Mouse (Mus musculus): ENCODE results near the gene Adap2. TPM values are rescaled to one million over a fixed set of nuclear protein-coding genes. Genes with fewer than 3 reads are reported as not detected.

Gene Adap2
- 2.7 and 3.3 TPM in 2 replicates for polyA plus RNA-seq (2015; fragmentation: Nextera tagmentation; extraction: Ambion mirVana)

- peak; percentile 57; the same call in 1 of the 2 replicates for ATAC-seq (replicated peaks)
- peaks cover 36% of the 10 kb centered on the region for H3K27me3 ChIP-seq
- under 1% methylated on average over 46 of the region's 47 CpGs for WGBS
Measured at GRCm38 (mm10) chr11:80153857-80154495, at the start of gene Adap2. Gene Adap2 (plus strand): TSS chr11:80154105.

GRCm38 (mm10) chr11:80104407-80104806, 49.5 kb upstream of the Adap2 start:
- ATAC-seq (replicated peaks) = no peak
- Histone ChIP-seq H3K9ac (replicated peaks) (no peak overlapping the region), H3K4me1 (no peaks in the 10 kb centered on the region), H3K9me3 (no peaks in the 10 kb centered on the region), H3K4me3 (no peak overlapping the region), H3K27ac (replicated peaks) (no peak overlapping the region), H3K4me2 (replicated peaks) (no peak overlapping the region), H3K36me3 (peaks cover 37% of the 10 kb centered on the region), H3K27me3 (no peaks in the 10 kb centered on the region)
- WGBS = 90% methylated on average over 1 of the region's 1 CpGs

More at GRCm38 (mm10) chr11:80153857-80154495, at the start of gene Adap2:
- Histone ChIP-seq H3K4me3 (peak within 1 kb of the TSS; percentile 45), H3K4me1 (peaks cover 9% of the 10 kb centered on the region), H3K4me2 (replicated peaks) (peak within 1 kb of the TSS; percentile 64), H3K27ac (replicated peaks) (no peak within 1 kb of the TSS), H3K9me3 (no peaks in the 10 kb centered on the region), H3K9ac (replicated peaks) (peak within 1 kb of the TSS; percentile 38), H3K36me3 (no peaks in the 10 kb centered on the region)

GRCm38 (mm10) chr11:80116411-80116810, 37.5 kb upstream of the Adap2 start:
- H3K9ac ChIP-seq (replicated peaks) = no peak overlapping the region
- no peaks in the 10 kb centered on the region for H3K4me1 ChIP-seq
- no peak for ATAC-seq (replicated peaks)
- H3K27me3 ChIP-seq = no peaks in the 10 kb centered on the region
- 89% methylated on average over 1 of the region's 1 CpGs for WGBS
- H3K9me3 ChIP-seq = no peaks in the 10 kb centered on the region
- H3K27ac ChIP-seq (replicated peaks) = no peak overlapping the region
- H3K4me3 ChIP-seq = no peak overlapping the region
- H3K36me3 ChIP-seq = peaks cover 62% of the 10 kb centered on the region
- no peak overlapping the region for H3K4me2 ChIP-seq (replicated peaks)

GRCm38 (mm10) chr11:80132050-80132449, 21.9 kb upstream of the Adap2 start:
- Histone ChIP-seq H3K27me3 (no peaks in the 10 kb centered on the region), H3K36me3 (peaks cover 54% of the 10 kb centered on the region), H3K27ac (replicated peaks) (no peak overlapping the region), H3K4me3 (no peak overlapping the region), H3K9me3 (no peaks in the 10 kb centered on the region), H3K4me2 (replicated peaks) (no peak overlapping the region), H3K9ac (replicated peaks) (no peak overlapping the region), H3K4me1 (no peaks in the 10 kb centered on the region)
- ATAC-seq (replicated peaks) = no peak
- WGBS = 62% methylated on average over 1 of the region's 1 CpGs

- H3K4me1 ChIP-seq = 0 out of 2 replicates have a peak, but pooled peaks cover 3% of the 10 kb centered on the region
- 56% methylated on average over 4 of the region's 4 CpGs for WGBS
- H3K27me3 ChIP-seq = no peaks in the 10 kb centered on the region
- peaks cover 46% of the 10 kb centered on the region for H3K36me3 ChIP-seq
- 0 out of 2 replicates have a peak overlapping the region, but pooled peaks have one; percentile 34 for H3K27ac ChIP-seq (replicated peaks)
- H3K4me2 ChIP-seq (replicated peaks) = no peak overlapping the region
- no peaks in the 10 kb centered on the region for H3K9me3 ChIP-seq
- ATAC-seq (replicated peaks) = no peak
- H3K4me3 ChIP-seq = no peak overlapping the region
- H3K9ac ChIP-seq (replicated peaks) = no peak overlapping the region
Measured at GRCm38 (mm10) chr11:80134744-80135143, 19.2 kb upstream of the Adap2 start.

GRCm38 (mm10) chr11:80135954-80136683, 17.8 kb upstream of the Adap2 start:
- Histone ChIP-seq H3K9ac (replicated peaks) (no peak overlapping the region), H3K4me1 (peaks cover 10% of the 10 kb centered on the region), H3K9me3 (no peaks in the 10 kb centered on the region), H3K27ac (replicated peaks) (no peak overlapping the region), H3K36me3 (peaks cover 41% of the 10 kb centered on the region), H3K4me2 (replicated peaks) (no peak overlapping the region), H3K27me3 (no peaks in the 10 kb centered on the region), H3K4me3 (no peak overlapping the region)
- no peak for ATAC-seq (replicated peaks)
- WGBS = 82% methylated on average over 11 of the region's 11 CpGs

GRCm38 (mm10) chr11:80136786-80137185, 17.1 kb upstream of the Adap2 start:
- Histone ChIP-seq H3K4me3 (no peak overlapping the region), H3K36me3 (peaks cover 41% of the 10 kb centered on the region), H3K9ac (replicated peaks) (no peak overlapping the region), H3K27ac (replicated peaks) (no peak overlapping the region), H3K4me2 (replicated peaks) (no peak overlapping the region), H3K9me3 (no peaks in the 10 kb centered on the region), H3K4me1 (peaks cover 14% of the 10 kb centered on the region), H3K27me3 (no peaks in the 10 kb centered on the region)
- ATAC-seq (replicated peaks) = no peak
- WGBS = 91% methylated on average over 13 of the region's 13 CpGs

- no peak for ATAC-seq (replicated peaks)
- Histone ChIP-seq H3K36me3 (peaks cover 31% of the 10 kb centered on the region), H3K4me2 (replicated peaks) (no peak overlapping the region), H3K9me3 (no peaks in the 10 kb centered on the region), H3K9ac (replicated peaks) (no peak overlapping the region), H3K27ac (replicated peaks) (no peak overlapping the region), H3K4me1 (peaks cover 19% of the 10 kb centered on the region), H3K27me3 (no peaks in the 10 kb centered on the region), H3K4me3 (no peak overlapping the region)
- WGBS = 90% methylated on average over 5 of the region's 5 CpGs
Measured at GRCm38 (mm10) chr11:80137773-80138172, 16.1 kb upstream of the Adap2 start.

GRCm38 (mm10) chr11:80141825-80142521, 11.9 kb upstream of the Adap2 start, which contains the start of gene Tefm:
Gene Tefm (minus strand): TSS chr11:80142175.
- no peaks in the 10 kb centered on the region for H3K27me3 ChIP-seq
- peak within 1 kb of the TSS; percentile 74 for H3K4me2 ChIP-seq (replicated peaks)
- peak; percentile 95 for ATAC-seq (replicated peaks)
- under 1% methylated on average over 40 of the region's 40 CpGs for WGBS
- H3K36me3 ChIP-seq = peaks cover 4% of the 10 kb centered on the region
- H3K27ac ChIP-seq (replicated peaks) = peak within 1 kb of the TSS; percentile 86
- no peaks in the 10 kb centered on the region for H3K9me3 ChIP-seq
- H3K4me1 ChIP-seq = peaks cover 23% of the 10 kb centered on the region
- H3K4me3 ChIP-seq = peak within 1 kb of the TSS; percentile 72
- H3K9ac ChIP-seq (replicated peaks) = peak within 1 kb of the TSS; percentile 82

GRCm38 (mm10) chr11:80142872-80143271, 11.0 kb upstream of the Adap2 start:
- H3K9ac ChIP-seq (replicated peaks) = peak overlapping the region; percentile 82; the same call in 1 of the 2 replicates
- peak overlapping the region; percentile 72 for H3K4me3 ChIP-seq

GRCm38 (mm10) chr11:80145787-80146275, 8.1 kb upstream of the Adap2 start:
- H3K36me3 ChIP-seq = no peaks in the 10 kb centered on the region
- no peaks in the 10 kb centered on the region for H3K9me3 ChIP-seq
- H3K27ac ChIP-seq (replicated peaks) = no peak overlapping the region
- no peak overlapping the region for H3K4me3 ChIP-seq
- no peaks in the 10 kb centered on the region for H3K27me3 ChIP-seq
- no peak for ATAC-seq (replicated peaks)
- H3K4me2 ChIP-seq (replicated peaks) = no peak overlapping the region
- H3K4me1 ChIP-seq = peaks cover 16% of the 10 kb centered on the region
- WGBS = 73% methylated on average over 10 of the region's 10 CpGs
- no peak overlapping the region for H3K9ac ChIP-seq (replicated peaks)

More at GRCm38 (mm10) chr11:80142872-80143271, 11.0 kb upstream of the Adap2 start:
- WGBS = 50% methylated on average over 8 of the region's 8 CpGs
- Histone ChIP-seq H3K9me3 (no peaks in the 10 kb centered on the region), H3K27me3 (no peaks in the 10 kb centered on the region), H3K27ac (replicated peaks) (no peak overlapping the region), H3K36me3 (no peaks in the 10 kb centered on the region), H3K4me2 (replicated peaks) (peak overlapping the region; percentile 74), H3K4me1 (peaks cover 23% of the 10 kb centered on the region)
- ATAC-seq (replicated peaks) = no peak

- Histone ChIP-seq H3K27ac (replicated peaks) (no peak overlapping the region), H3K9me3 (no peaks in the 10 kb centered on the region), H3K9ac (replicated peaks) (no peak overlapping the region), H3K4me3 (no peak overlapping the region), H3K4me2 (replicated peaks) (no peak overlapping the region), H3K27me3 (peaks cover 5% of the 10 kb centered on the region; the same call in 1 of the 2 replicates), H3K4me1 (peaks cover 4% of the 10 kb centered on the region), H3K36me3 (no peaks in the 10 kb centered on the region)
- ATAC-seq (replicated peaks) = no peak
- 74% methylated on average over 6 of the region's 6 CpGs for WGBS
Measured at GRCm38 (mm10) chr11:80147748-80148147, 6.2 kb upstream of the Adap2 start.
